Mouse (Mus musculus) testis, adult 2 months (tissue): ENCODE measurements around the gene Cyth2.

ENCODE experiments used
- CTCF ChIP-seq: fragments of 200-500 bp; IDR thresholded peaks from 2 replicates; pipeline ENCODE4 v1.5.1; 2012; ENCODE audit warnings: low read depth, mild to moderate bottlenecking, inconsistent platforms, low read length, moderate library complexity; ENCODE audit not compliant: control insufficient read depth, insufficient read depth, insufficient replicate concordance
- POLR2A ChIP-seq: fragments of 200-500 bp; IDR thresholded peaks from 2 replicates; pipeline ENCODE4 v1.6.1; 2012; ENCODE audit warnings: low read depth, mild to moderate bottlenecking, inconsistent platforms, low read length, moderate library complexity; ENCODE audit not compliant: control insufficient read depth

GRCm38 (mm10) chr7:45793969-45794585 lies 20.3 kb downstream of the Cyth2 start:
- TF ChIP-seq CTCF (no peak), POLR2A (no peak)
